Mouse (Mus musculus) heart, postnatal 36 days (tissue): Measurements from ENCODE around the gene Olfr98. TPM values are rescaled to one million over a fixed set of nuclear protein-coding genes. Genes with fewer than 3 reads are reported as not detected.
"Not testable (repeated sequence)": the region's sequence is repeated elsewhere in the genome, so short reads cannot be mapped to it uniquely, and the experiment has no call there.

Experiments
- DNase-seq, 2 experiments: peaks; one replicate each; pipeline ENCODE4 v3.0.0; 2021 to 2022
- intact Hi-C: fragments of 180-260 bp; cut with DNase I; formaldehyde crosslinking; loops from one replicate; pipeline ENCODE4 v1.15.1; 2025
- total RNA-seq, 2 experiments: library from RNA; stranded (reverse); gene quantifications; 2 replicates each; pipeline ENCODE4 v1.2.3; 2021

Gene Olfr98
- total RNA-seq = not detected

DNA sequence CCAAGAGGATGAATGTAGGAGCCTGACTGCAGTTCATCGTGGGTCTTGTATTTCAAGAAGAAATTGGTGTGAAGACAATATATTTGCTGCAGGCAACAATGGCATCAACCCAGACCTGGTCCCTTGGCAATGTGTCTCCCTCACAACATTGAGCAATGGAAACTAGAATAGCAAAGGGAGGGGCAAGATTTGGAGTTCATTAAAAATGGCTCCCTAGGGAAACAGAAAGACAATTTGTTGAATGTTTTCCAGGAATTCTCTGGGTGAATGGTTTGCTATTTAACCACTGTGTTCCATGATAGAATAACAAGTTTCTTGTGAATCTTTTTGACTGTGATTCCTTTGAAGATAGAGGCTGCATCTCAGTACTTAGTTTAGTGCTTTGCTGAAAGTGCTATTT lies at the start of gene Olfr98:
Gene Olfr98, minus strand, starts transcription at position 124 of the 400 bp plus-strand sequence.
- intact Hi-C loops = no loop called here
- no peak for DNase-seq

DNA sequence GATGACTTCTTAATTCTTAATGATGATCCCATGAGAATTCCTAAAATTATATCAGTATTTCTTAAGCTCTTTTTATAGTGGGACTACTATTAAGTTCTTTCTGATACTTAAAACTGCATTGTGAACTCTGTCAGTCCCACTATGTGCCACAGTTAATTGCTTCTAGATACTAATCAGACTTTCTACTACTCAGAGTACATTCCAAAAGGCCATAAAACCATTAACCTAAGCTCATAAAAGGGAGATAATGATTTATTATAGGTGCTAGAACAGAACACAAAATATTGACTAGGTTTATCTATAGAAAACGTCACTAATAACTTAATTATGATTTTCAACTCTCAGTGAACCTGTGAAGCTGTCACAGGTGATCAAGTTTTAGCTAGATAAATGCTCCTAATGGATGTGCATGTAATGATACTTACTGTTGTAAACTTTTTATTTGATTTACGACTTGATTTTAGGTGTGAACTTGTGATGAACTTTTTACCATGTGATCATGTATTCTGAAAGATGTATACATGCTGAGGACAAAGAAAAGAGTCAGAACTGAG lies 46.7 kb upstream of the Olfr98 start:
- intact Hi-C loops = no loop called here
- no peak for DNase-seq

DNA sequence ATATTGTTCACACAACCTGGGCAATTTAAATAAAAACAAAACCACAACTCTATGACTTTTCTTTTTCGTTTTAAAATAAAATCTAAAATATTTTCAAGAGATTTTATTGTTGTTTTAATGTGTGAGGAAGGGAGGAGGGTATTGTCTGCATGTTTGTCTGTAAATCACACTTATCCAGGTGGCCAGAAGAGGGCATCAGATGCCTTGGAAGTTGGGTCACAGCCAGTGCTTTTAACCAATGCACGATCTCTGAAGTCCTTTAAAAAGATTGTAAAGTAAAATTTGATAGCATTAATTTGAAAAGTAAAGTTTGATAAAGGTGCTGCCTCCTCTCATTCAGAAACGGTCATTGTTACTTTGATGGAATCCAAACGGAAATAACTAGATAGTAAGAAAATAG lies 44.9 kb upstream of the Olfr98 start:
- DNase-seq = no peak
- intact Hi-C loops = no loop called here

DNA sequence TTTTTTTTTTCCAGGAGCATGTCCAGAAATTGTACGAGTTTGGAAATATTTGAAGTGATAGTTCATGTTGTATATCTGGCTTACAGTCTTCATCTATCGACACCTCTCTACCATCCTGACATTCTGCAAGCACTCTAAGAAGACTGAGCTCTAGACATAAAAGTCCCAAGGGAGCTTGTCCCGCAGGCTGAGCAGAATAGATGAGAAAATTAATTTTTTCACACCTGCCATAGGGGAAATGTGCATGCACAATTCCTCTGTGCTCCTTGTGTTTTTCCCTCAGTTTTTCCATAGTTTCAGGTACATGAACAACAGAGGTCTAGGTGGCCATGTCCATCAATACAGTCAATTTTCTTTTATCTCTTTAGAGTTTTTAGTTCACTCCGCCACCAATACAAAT lies 40.7 kb upstream of the Olfr98 start, which contains the start of gene Olfr101:
Gene Olfr101, minus strand, starts transcription at position 101 of the 400 bp plus-strand sequence.
- intact Hi-C loops = no loop called here
- no peak for DNase-seq

DNA sequence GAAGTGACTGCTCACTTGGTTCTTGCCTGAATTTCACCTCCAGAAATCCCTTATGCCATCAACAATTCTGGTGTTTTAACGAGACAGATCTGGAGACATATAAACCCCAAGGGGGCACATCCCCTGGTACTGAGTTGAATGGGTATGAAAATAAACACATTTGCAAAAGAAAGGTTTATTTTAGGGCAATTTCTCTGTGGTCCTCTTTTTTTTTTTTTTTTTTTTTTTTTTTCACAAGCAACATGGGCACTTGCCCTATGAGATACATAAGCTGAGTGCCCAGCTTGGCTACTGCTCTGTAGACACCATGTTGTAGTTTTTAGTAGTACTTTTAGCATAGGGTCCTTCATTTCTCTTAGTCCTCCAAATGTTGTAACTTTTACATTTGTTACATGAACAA lies 19.8 kb upstream of the Olfr98 start, which contains the start of gene Olfr99:
Gene Olfr99, minus strand, starts transcription at position 101 of the 400 bp plus-strand sequence.
- DNase-seq = no peak
- intact Hi-C loops = no loop called here

DNA sequence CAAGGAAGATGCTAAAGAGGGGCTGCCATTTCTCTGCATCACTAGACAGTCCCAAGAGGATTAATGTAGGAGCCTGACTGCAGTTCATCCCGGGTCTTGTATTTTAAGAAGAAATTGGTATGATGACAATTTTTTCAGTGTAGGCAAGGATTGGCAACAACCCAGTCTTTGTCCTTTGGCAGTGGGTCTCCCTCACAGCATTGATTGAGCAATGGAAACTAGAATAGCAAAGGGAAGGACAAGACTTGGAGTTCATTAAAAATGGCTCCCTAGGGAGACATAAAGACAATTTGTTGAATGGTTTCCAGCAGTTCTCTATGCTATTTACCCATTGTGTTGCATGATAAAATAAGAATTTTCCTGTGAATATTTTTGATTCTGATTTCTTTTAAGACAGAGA lies 16.8 kb upstream of the Olfr98 start:
- no peak for DNase-seq
- intact Hi-C loops = no loop called here

DNA sequence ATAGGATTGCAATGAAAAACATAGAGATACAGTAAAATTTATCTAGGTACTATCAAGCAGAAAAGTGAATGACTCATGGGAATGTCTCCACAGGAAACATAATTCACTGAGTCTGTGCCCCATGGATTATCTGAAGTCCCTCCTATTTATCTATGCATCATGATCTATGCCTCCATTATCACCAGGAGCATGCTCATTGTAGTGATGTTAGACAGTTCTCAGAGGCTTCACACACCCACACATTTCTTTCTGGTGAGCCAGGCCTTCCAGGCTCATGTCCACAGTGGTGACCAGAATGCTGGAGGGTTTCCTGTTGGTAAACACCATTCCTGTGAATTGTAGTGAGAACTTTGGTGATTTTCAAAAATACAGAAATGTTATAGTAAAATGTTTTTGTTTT lies 13.0 kb upstream of the Olfr98 start:
- intact Hi-C loops = no loop called here
- DNase-seq = no peak

DNA sequence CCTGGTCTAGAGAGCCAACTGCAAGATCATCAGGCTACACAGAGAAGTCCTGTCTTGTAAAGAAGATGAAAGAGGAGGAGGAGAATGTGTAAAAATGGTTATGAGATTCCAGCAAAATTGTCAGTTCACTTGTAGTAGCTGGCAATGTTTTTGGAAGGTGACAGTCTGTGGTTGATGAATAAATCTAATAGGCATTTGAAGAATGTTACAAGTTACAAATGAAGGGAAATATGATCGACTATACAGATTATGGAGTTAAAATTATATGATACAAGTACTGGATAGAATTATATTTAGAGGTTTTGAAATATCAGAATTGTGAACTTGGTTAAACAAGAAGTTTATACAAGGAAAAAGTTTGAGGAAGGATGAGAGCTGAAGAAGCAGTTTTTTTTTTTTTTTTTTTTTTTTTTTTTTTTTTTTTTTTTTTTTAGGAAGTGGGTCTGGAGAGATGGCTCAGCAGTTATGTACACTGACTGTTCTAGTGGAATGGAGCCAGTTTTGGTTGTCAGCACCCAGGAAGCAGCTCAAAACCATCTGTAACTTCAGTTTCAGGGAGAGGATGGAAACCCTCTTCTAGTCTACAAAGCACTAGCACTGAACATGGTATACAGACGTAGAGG lies 12.2 kb upstream of the Olfr98 start:
- DNase-seq = no peak
- intact Hi-C loops = no loop called here

DNA sequence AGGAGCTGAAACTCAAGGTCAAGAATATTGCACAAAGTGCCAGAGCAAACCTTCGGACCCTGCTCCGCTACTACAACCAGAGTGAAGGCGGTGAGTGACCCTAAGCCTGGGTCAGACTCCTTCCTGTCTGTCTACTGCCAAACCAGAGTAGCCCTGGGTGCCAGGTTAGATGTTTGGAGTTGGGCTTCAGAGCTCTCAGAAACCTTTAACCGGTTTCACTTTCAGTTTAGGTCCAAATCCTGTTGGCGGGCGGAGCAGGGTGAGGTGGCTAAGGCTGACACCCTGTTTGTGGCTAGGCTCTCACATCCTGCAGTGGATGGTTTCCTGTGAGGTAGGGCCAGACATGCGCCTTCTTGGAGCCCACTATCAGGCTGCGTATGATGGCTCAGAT lies 7.1 kb upstream of the Olfr98 start:
- DNase-seq = peak; percentile 61 to 69
- intact Hi-C loops = no loop called here

DNA sequence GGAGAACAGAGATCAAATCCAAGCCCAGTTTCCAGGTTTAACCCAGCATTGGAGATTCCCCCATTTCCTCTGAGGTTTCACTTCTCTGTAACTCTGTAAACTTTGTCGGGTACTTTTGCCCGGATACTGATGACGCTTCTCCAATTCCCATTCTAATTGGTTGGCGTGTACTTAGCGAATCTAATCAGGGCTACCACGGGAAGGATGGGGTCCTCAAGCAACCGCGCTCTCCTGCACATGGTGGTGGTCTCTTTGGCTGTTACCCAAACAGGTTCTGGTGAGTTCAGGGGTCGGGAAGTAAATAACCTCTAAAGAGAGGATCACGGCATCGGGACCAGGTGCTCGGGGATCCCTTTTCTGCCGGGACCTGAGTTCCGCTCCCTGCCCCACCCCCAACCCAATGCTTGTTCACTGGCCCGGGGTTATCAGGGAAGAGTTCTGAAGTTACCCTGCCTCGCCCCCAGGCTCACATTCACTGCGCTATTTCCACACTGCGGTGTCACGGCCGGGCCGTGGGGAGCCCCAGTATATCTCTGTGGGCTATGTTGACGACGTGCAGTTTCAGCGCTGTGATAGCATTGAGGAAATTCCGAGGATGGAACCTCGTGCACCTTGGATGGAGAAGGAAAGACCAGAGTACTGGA lies 6.6 kb upstream of the Olfr98 start, which contains the start of gene H2-M3:
Gene H2-M3, plus strand, starts transcription at position 163 of the 644 bp plus-strand sequence.
- DNase-seq = peak; percentile 94 to 97
- intact Hi-C loops = no loop called here

DNA sequence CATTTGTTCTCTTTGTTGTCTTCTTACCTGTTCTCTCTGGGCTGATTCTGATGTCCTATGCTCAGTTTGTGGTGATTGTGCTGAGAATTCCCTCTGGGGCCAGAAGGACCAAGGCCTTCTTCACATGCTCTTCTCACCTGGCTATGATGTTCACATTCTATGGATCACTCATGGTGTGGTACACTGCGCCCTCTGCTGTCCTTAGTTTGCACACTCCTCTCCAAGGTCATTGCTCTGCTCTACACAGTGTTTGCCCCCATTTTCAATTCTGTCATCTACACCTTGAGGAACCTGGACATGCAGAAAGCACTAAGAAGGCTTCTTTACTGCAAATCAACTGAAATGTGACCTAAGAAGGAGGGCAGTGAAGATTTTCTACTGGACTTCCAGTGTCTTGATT lies 13.0 kb downstream of the Olfr98 start:
- peak in 1 of 2 experiments; percentile 3 for DNase-seq
- intact Hi-C loops = no loop called here

DNA sequence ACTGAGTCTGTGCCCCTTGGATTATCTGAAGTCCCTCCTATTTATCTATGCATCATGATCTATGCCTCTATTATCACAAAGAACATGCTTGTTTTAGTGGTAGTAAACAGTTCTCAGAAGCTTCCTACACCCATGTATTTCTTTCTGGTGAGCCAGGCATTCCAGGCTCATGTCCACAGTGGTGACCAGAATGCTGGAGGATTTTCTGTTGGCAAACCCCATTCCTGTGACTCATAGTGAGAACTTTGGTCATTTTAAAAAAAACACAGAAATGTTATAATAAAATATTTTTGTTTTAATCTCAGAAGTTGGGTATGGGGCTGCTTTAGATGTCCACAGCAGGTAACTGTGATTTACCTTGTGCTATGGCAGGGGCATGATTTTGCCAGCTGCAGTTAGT lies 14.1 kb downstream of the Olfr98 start:
- intact Hi-C loops = no loop called here
- DNase-seq = no peak

DNA sequence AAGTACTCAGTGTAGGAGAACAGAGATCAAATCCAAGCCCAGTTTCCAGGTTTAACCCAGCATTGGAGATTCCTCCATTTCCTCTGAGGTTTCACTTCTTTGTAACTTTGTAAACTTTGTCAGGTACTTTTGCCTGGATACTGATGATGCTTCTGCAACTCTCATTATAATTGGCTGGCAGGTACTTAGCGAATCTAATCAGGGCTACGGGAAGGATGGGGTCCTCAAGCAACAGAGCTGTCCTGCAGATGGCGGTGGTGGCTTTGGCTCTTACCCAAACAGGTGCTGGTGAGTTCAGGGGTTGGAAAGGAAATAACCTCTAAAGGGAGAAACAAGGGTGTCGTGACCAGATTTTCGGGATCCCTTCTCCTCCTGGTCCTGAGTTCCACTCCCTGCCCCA lies 16.8 kb downstream of the Olfr98 start:
- DNase-seq = peak; percentile 15 to 19
- intact Hi-C loops = no loop called here

DNA sequence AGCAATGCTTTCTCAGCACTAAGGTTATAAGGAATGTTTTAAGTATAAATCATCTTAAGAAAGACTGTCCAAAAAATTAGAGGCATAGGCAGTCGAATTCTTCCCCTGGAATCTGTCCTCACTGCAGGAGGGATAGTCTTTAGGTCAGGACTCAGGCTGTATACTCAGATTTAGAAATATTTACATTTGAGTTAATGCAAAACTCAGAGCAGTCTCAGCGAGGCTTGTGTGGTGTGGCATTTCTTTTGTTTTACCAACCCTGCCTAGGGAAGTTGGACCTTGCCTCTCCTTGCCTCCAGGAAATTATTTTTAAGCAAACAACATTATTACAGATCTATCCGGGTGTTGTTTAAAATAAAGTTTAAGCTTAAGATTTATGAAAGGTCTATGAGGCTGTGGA lies 21.4 kb downstream of the Olfr98 start:
- DNase-seq = no peak
- intact Hi-C loops = no loop called here

DNA sequence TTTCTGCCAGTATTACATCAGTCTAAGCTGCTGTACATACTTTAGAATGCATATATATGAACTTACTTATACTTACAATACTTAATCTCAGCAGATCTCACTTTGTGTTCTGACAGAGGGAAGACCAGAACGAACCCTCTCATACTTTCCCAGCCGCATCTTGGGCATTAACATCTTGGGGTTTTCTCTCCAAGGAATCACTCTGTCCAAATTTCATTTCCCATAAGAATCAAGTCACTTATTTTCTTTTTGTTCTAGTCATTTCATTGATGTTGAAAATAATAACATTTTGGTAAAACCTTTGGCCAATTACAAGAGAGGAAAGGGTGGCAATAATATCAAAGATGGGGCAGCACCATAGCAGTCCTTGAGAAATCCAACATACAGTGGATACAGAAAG lies 26.3 kb downstream of the Olfr98 start, which contains the start of gene Olfr97:
Gene Olfr97, minus strand, starts transcription at position 101 of the 400 bp plus-strand sequence.
- DNase-seq, intact Hi-C loops: not testable (repeated sequence)

DNA sequence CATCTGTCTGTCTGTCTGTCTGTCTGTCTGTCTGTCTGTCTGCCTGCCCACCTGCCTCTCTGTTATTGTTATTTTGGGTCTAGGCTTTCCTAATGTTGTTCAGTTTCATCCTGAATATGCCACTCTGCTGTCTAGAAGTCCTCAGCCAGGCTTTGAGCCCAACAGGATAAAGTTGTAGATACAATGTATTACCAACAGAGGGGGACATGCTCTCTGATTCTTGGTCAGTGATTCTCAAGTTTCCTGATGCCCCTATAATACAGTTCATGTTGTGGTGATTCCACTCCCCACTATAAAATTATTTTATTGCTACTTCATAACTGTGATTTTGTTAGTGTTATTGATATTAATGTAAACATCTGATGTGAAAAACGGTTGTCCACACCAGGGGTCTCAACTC lies 41.7 kb downstream of the Olfr98 start:
- intact Hi-C loops = no loop called here
- DNase-seq = no peak

DNA sequence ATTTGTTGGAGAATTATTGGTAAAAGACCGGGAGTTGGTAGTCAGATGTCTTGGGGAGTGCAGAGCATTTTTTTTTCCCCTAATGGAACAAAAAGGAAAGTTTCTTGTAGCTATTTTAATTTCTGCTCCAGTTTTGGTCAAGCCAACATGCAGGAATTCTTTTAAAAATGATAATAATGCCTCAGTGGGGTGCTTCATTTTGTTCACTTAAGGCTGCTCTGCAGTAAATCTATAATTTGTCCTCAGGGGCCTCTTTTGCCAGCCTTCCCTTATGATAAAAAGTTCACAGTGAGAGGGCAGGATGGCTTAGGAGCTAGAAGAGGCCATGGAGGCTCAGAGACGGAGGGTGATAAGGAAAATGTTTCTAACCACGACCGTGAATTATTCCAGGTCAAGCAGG lies 43.7 kb downstream of the Olfr98 start, which contains the start of gene Olfr96:
Gene Olfr96, plus strand, starts transcription at position 301 of the 400 bp plus-strand sequence.
- DNase-seq = no peak
- intact Hi-C loops = no loop called here

DNA sequence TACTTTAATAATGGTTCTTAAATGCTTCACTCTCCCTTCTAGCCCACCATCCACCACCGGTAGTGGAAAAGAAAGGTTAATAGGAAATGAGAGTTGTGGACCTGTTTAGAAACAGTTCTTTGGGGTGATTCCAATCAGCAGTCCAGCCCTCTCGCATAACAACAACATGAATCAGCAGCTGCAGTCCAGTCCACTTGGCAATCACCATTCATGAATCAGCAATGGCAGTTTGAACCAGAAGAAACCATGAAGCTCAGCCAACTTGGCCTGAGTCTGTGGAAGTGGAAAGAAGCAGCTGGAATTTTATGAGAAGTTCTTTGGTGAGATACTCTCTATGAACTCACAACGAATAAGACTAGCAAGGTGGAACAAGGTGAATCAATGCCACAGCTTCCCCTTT lies 45.1 kb downstream of the Olfr98 start:
- DNase-seq = peak in 1 of 2 experiments; percentile 2
- intact Hi-C loops = no loop called here

DNA sequence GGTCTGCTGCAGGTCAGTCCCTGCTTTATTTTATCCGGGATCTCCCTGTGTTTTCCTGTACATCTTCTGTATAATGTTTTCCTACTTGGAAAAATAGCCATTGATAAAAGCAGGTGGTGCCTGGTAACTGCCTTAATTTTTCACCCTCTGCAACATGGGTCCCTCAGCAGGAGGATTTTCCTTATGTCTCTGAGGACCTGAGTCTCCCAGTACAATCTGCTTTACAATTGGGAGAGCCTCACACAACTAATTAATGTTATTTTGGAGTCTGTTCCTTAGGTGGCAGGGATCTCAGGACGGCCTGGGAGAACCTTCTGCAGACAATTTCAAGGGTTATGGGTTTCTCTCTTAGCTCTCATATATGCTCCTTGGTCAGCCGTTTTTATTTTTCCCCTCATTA lies 50.5 kb downstream of the Olfr98 start, which contains the start of gene Olfr95:
Gene Olfr95, minus strand, starts transcription at position 101 of the 400 bp plus-strand sequence.
- DNase-seq = no peak
- intact Hi-C loops = no loop called here
